Mouse (Mus musculus): ENCODE data around the gene Cdh15. TPM values are rescaled to one million over a fixed set of nuclear protein-coding genes. Genes with fewer than 3 reads are reported as not detected.

Gene Cdh15
- polyA plus RNA-seq, 1 experiment from 2014 or later = 0.36 TPM

- WGBS = 57% methylated on average over 26 of the region's 26 CpGs
- ATAC-seq (ENCODE audit: insufficient number of reproducible peaks, low FRiP score) = no peak; the same call in 1 of the 2 replicates
- peaks cover 27% of the 10 kb centered on the region for H3K9me3 ChIP-seq (replicated peaks)
- peak overlapping the region; percentile 56 for H3K4me2 ChIP-seq
- no peak overlapping the region for H3K9ac ChIP-seq
- H3K27ac ChIP-seq (ENCODE audit: poor library complexity, severe bottlenecking) = no peak overlapping the region
- no peaks in the 10 kb centered on the region for H3K4me1 ChIP-seq (replicated peaks)
- peaks cover 2% of the 10 kb centered on the region; the same call in 1 of the 2 replicates for H3K27me3 ChIP-seq (replicated peaks)
- H3K36me3 ChIP-seq = no peaks in the 10 kb centered on the region
- peak overlapping the region; percentile 10 for H3K4me3 ChIP-seq
Observed at GRCm38 (mm10) chr8:122864719-122865129, 17.0 kb downstream of the Cdh15 start.

- peaks cover 27% of the 10 kb centered on the region for H3K9me3 ChIP-seq (replicated peaks)
- H3K36me3 ChIP-seq = no peaks in the 10 kb centered on the region
- H3K4me2 ChIP-seq = peak overlapping the region; percentile 56
- peaks cover 8% of the 10 kb centered on the region for H3K27me3 ChIP-seq (replicated peaks)
- no peak for ATAC-seq (ENCODE audit: insufficient number of reproducible peaks, low FRiP score)
- H3K9ac ChIP-seq = no peak overlapping the region
- H3K4me1 ChIP-seq (replicated peaks) = peaks cover 5% of the 10 kb centered on the region; the same call in 1 of the 2 replicates
- peak overlapping the region; percentile 10; the same call in 1 of the 2 replicates for H3K4me3 ChIP-seq
- WGBS = 62% methylated on average over 10 of the region's 10 CpGs
- H3K27ac ChIP-seq (ENCODE audit: poor library complexity, severe bottlenecking) = no peak overlapping the region
Observed at GRCm38 (mm10) chr8:122865441-122865840, 17.7 kb downstream of the Cdh15 start.

GRCm38 (mm10) chr8:122866231-122866630, 18.5 kb downstream of the Cdh15 start:
- peaks cover 8% of the 10 kb centered on the region; the same call in 1 of the 2 replicates for H3K27me3 ChIP-seq (replicated peaks)
- ATAC-seq (ENCODE audit: insufficient number of reproducible peaks, low FRiP score) = no peak

GRCm38 (mm10) chr8:122867982-122868381, 20.2 kb downstream of the Cdh15 start:
- H3K36me3 ChIP-seq = no peaks in the 10 kb centered on the region
- H3K9ac ChIP-seq = no peak overlapping the region
- ATAC-seq (ENCODE audit: insufficient number of reproducible peaks, low FRiP score) = no peak
- H3K27ac ChIP-seq (ENCODE audit: poor library complexity, severe bottlenecking) = no peak overlapping the region
- no peak overlapping the region for H3K4me3 ChIP-seq
- H3K27me3 ChIP-seq (replicated peaks) = peaks cover 12% of the 10 kb centered on the region; the same call in 1 of the 2 replicates
- peaks cover 27% of the 10 kb centered on the region for H3K9me3 ChIP-seq (replicated peaks)
- H3K4me2 ChIP-seq = no peak overlapping the region
- WGBS = 85% methylated on average over 6 of the region's 6 CpGs
- H3K4me1 ChIP-seq (replicated peaks) = peaks cover 7% of the 10 kb centered on the region; the same call in 1 of the 2 replicates

More at GRCm38 (mm10) chr8:122866231-122866630, 18.5 kb downstream of the Cdh15 start:
- 77% methylated on average over 8 of the region's 8 CpGs for WGBS
- H3K9me3 ChIP-seq (replicated peaks) = peaks cover 27% of the 10 kb centered on the region
- no peaks in the 10 kb centered on the region for H3K36me3 ChIP-seq
- no peak overlapping the region for H3K9ac ChIP-seq
- peaks cover 7% of the 10 kb centered on the region; the same call in 1 of the 2 replicates for H3K4me1 ChIP-seq (replicated peaks)
- H3K27ac ChIP-seq (ENCODE audit: poor library complexity, severe bottlenecking) = no peak overlapping the region
- no peak overlapping the region for H3K4me2 ChIP-seq
- no peak overlapping the region for H3K4me3 ChIP-seq

- peak overlapping the region; percentile 46 for H3K4me2 ChIP-seq
- no peak overlapping the region for H3K9ac ChIP-seq
- 16% methylated on average over 31 of the region's 31 CpGs for WGBS
- peaks cover 12% of the 10 kb centered on the region for H3K9me3 ChIP-seq (replicated peaks)
- H3K27ac ChIP-seq (ENCODE audit: poor library complexity, severe bottlenecking) = no peak overlapping the region
- peak overlapping the region; percentile 5; the same call in 1 of the 2 replicates for H3K4me3 ChIP-seq
- H3K36me3 ChIP-seq = no peaks in the 10 kb centered on the region
- ATAC-seq (ENCODE audit: insufficient number of reproducible peaks, low FRiP score) = no peak
- peaks cover 18% of the 10 kb centered on the region for H3K4me1 ChIP-seq (replicated peaks)
- peaks cover 12% of the 10 kb centered on the region; the same call in 1 of the 2 replicates for H3K27me3 ChIP-seq (replicated peaks)
Observed at GRCm38 (mm10) chr8:122870377-122870863, 22.7 kb downstream of the Cdh15 start.

- WGBS = 63% methylated on average over 9 of the region's 9 CpGs
- no peak for ATAC-seq (ENCODE audit: insufficient number of reproducible peaks, low FRiP score)
- H3K4me3 ChIP-seq = no peak overlapping the region
- H3K27ac ChIP-seq (ENCODE audit: poor library complexity, severe bottlenecking) = no peak overlapping the region
- H3K9ac ChIP-seq = no peak overlapping the region
- H3K9me3 ChIP-seq (replicated peaks) = no peaks in the 10 kb centered on the region
- H3K4me1 ChIP-seq (replicated peaks) = peaks cover 20% of the 10 kb centered on the region
- H3K4me2 ChIP-seq = no peak overlapping the region
- peaks cover 12% of the 10 kb centered on the region; the same call in 1 of the 2 replicates for H3K27me3 ChIP-seq (replicated peaks)
- H3K36me3 ChIP-seq = no peaks in the 10 kb centered on the region
Observed at GRCm38 (mm10) chr8:122871663-122872062, 23.9 kb downstream of the Cdh15 start.

- Histone ChIP-seq H3K27me3 (replicated peaks) (peaks cover 12% of the 10 kb centered on the region; the same call in 1 of the 2 replicates), H3K4me2 (no peak overlapping the region), H3K9ac (no peak overlapping the region), H3K36me3 (no peaks in the 10 kb centered on the region), H3K4me1 (replicated peaks) (peaks cover 20% of the 10 kb centered on the region), H3K27ac (ENCODE audit: poor library complexity, severe bottlenecking) (no peak overlapping the region), H3K4me3 (no peak overlapping the region), H3K9me3 (replicated peaks) (no peaks in the 10 kb centered on the region)
- WGBS = 50% methylated on average over 6 of the region's 6 CpGs
- ATAC-seq (ENCODE audit: insufficient number of reproducible peaks, low FRiP score) = no peak
Observed at GRCm38 (mm10) chr8:122873171-122873570, 25.4 kb downstream of the Cdh15 start.

- WGBS = 55% methylated on average over 5 of the region's 5 CpGs
- no peaks in the 10 kb centered on the region for H3K36me3 ChIP-seq
- H3K27me3 ChIP-seq (replicated peaks) = peaks cover 5% of the 10 kb centered on the region; the same call in 1 of the 2 replicates
- ATAC-seq (ENCODE audit: insufficient number of reproducible peaks, low FRiP score) = no peak
- no peak overlapping the region for H3K4me3 ChIP-seq
- peaks cover 18% of the 10 kb centered on the region for H3K4me1 ChIP-seq (replicated peaks)
- H3K9me3 ChIP-seq (replicated peaks) = no peaks in the 10 kb centered on the region
- H3K9ac ChIP-seq = no peak overlapping the region
- H3K27ac ChIP-seq (ENCODE audit: poor library complexity, severe bottlenecking) = no peak overlapping the region
- H3K4me2 ChIP-seq = no peak overlapping the region
Observed at GRCm38 (mm10) chr8:122875186-122875585, 27.4 kb downstream of the Cdh15 start.

- 79% methylated on average over 3 of the region's 3 CpGs for WGBS
- Histone ChIP-seq H3K9me3 (replicated peaks) (no peaks in the 10 kb centered on the region), H3K4me3 (no peak overlapping the region), H3K4me2 (no peak overlapping the region), H3K27ac (ENCODE audit: poor library complexity, severe bottlenecking) (no peak overlapping the region), H3K9ac (no peak overlapping the region), H3K4me1 (replicated peaks) (peaks cover 26% of the 10 kb centered on the region), H3K27me3 (replicated peaks) (no peaks in the 10 kb centered on the region), H3K36me3 (peaks cover 22% of the 10 kb centered on the region)
- ATAC-seq (ENCODE audit: insufficient number of reproducible peaks, low FRiP score) = no peak
Observed at GRCm38 (mm10) chr8:122878231-122878630, 30.5 kb downstream of the Cdh15 start.

- H3K4me3 ChIP-seq = no peak overlapping the region
- H3K4me1 ChIP-seq (replicated peaks) = peaks cover 27% of the 10 kb centered on the region
- 60% methylated on average over 3 of the region's 3 CpGs for WGBS
- no peaks in the 10 kb centered on the region for H3K27me3 ChIP-seq (replicated peaks)
- H3K9me3 ChIP-seq (replicated peaks) = no peaks in the 10 kb centered on the region
- H3K36me3 ChIP-seq = peaks cover 41% of the 10 kb centered on the region
- no peak for ATAC-seq (ENCODE audit: insufficient number of reproducible peaks, low FRiP score)
- no peak overlapping the region for H3K9ac ChIP-seq
- no peak overlapping the region for H3K4me2 ChIP-seq
- H3K27ac ChIP-seq (ENCODE audit: poor library complexity, severe bottlenecking) = no peak overlapping the region
Observed at GRCm38 (mm10) chr8:122880302-122880701, 32.5 kb downstream of the Cdh15 start.

GRCm38 (mm10) chr8:122883671-122884070, 35.9 kb downstream of the Cdh15 start:
- Histone ChIP-seq H3K36me3 (peaks cover 74% of the 10 kb centered on the region), H3K27ac (ENCODE audit: poor library complexity, severe bottlenecking) (peak overlapping the region; percentile 34; the same call in 1 of the 2 replicates), H3K4me2 (no peak overlapping the region), H3K9me3 (replicated peaks) (no peaks in the 10 kb centered on the region), H3K4me1 (replicated peaks) (peaks cover 25% of the 10 kb centered on the region), H3K9ac (no peak overlapping the region), H3K4me3 (no peak overlapping the region), H3K27me3 (replicated peaks) (no peaks in the 10 kb centered on the region)
- 0 out of 2 replicates have a peak, but pooled peaks have one; percentile 45 for ATAC-seq (ENCODE audit: insufficient number of reproducible peaks, low FRiP score)
- WGBS = 50% methylated on average over 10 of the region's 10 CpGs

Measured in heart, embryonic 12.5 days (tissue).